Mouse (Mus musculus) forebrain, embryonic 10.5 days (tissue): ENCODE measurements around the gene Tenm4. TPM values are rescaled to one million over a fixed set of nuclear protein-coding genes. Genes with fewer than 3 reads are reported as not detected.
A peak's percentile ranks its signal among the peaks of the same experiment; 100 is the strongest.

ENCODE experiments used
- DNase-seq: peaks from one replicate; pipeline ENCODE4 v3.0.0-alpha.2; 2017; ENCODE audit warnings: low spot score; ENCODE audit errors: extremely low spot score
- H3K27ac ChIP-seq: fragments of 300-500 bp; sonication (generic); 2 replicates; pipeline ENCODE4 v1.5.1; 2016; ENCODE audit warnings: mild to moderate bottlenecking
- H3K27me3 ChIP-seq: fragments of 300-500 bp; sonication (generic); 2 replicates; pipeline ENCODE4 v1.6.1; 2016; ENCODE audit warnings: mild to moderate bottlenecking; ENCODE audit not compliant: poor library complexity, severe bottlenecking
- H3K36me3 ChIP-seq: fragments of 300-500 bp; sonication (generic); replicated peaks from 2 replicates; pipeline ENCODE4 v1.6.1; 2016; ENCODE audit warnings: mild to moderate bottlenecking, moderate library complexity
- H3K4me1 ChIP-seq: fragments of 300-500 bp; sonication (generic); 2 replicates; pipeline ENCODE4 v1.6.1; 2016
- H3K4me3 ChIP-seq: fragments of 300-500 bp; sonication (generic); 2 replicates; pipeline ENCODE4 v1.5.1; 2016; ENCODE audit warnings: mild to moderate bottlenecking, moderate library complexity
- H3K9me3 ChIP-seq: fragments of 300-500 bp; sonication (generic); 2 replicates; pipeline ENCODE4 v1.6.1; 2016; ENCODE audit warnings: mild to moderate bottlenecking, moderate library complexity
- WGBS: fragments of 180-500 bp; shearing (Covaris S2); methylation state at CpG from one replicate; pipeline ENCODE4 v1.1.7; 2016; 5-methylcytosine and 5-hydroxymethylcytosine counted together
- polyA plus RNA-seq: library from polyadenylated mRNA; unstranded; fragments of >200 nt; fragmentation: Nextera tagmentation; extraction: Ambion mirVana; gene quantifications from 2 replicates; pipeline ENCODE4 v1.2.1, GENCODE M21; 2016

Tenm4 gene
- polyA plus RNA-seq, 1 experiment from 2014 or later: 27.9 TPM

DNA sequence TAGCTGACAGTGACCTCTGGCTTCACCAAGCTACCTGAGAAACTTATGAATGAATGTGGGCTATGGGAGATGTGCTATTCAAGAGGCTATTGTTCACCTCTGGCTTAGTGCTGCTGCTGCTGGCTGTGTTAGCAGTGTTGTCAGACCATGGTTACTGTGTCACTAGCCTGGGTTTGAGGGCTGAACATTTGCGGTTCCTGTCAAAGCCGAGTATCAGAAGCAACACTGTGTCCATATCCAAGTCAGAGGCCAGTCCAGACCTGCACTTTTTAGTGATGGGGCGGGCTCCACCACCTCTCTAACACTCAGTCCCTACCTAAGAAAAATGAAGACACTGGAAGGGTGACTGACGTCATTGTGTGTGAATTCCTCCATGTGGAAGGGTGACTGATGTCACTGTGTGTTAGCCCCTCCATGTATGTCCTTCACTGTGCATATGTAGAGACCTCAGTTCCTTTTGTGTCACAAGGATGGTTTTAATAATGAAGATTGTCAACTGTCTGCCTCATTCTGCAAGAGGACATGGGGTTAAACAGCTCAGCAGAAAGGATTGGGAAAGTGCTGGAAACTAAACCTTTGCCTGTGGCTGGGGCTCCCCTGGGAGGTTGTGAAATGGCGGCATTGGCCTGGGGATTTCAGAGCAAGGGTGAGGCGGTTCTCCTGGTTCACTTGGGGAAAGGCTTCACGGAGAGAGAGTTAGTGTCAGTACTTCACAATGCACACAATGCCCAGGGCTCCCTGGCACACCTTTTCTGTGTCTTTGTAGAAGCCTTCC is 14.4 kb upstream of the Tenm4 start:
- no peaks in the 10 kb centered on the region for H3K36me3 ChIP-seq
- peaks cover 32% of the 10 kb centered on the region for H3K4me1 ChIP-seq
- H3K27me3 ChIP-seq: peaks cover 67% of the 10 kb centered on the region
- no peaks in the 10 kb centered on the region for H3K9me3 ChIP-seq
- no peak for DNase-seq
- no peak overlapping the region for H3K27ac ChIP-seq
- 84% methylated on average over 7 of the region's 7 CpGs for WGBS
- no peak overlapping the region for H3K4me3 ChIP-seq

GRCm38 (mm10) chr7:96164141-96164540 is 6.9 kb upstream of the Tenm4 start:
- no peak for DNase-seq

GRCm38 (mm10) chr7:96168921-96169320 is 2.1 kb upstream of the Tenm4 start:
- no peaks in the 10 kb centered on the region for H3K36me3 ChIP-seq
- WGBS: 28% methylated on average over 3 of the region's 3 CpGs
- no peaks in the 10 kb centered on the region for H3K9me3 ChIP-seq
- H3K4me3 ChIP-seq: no peak overlapping the region
- peaks cover 36% of the 10 kb centered on the region for H3K27me3 ChIP-seq
- peaks cover 41% of the 10 kb centered on the region for H3K4me1 ChIP-seq
- DNase-seq: peak; percentile 46
- H3K27ac ChIP-seq: 0 out of 2 replicates have a peak overlapping the region, but pooled peaks have one; percentile 30

More at GRCm38 (mm10) chr7:96164141-96164540, 6.9 kb upstream of the Tenm4 start:
- Histone ChIP-seq H3K4me3 (no peak overlapping the region), H3K27ac (no peak overlapping the region), H3K9me3 (no peaks in the 10 kb centered on the region), H3K4me1 (peaks cover 29% of the 10 kb centered on the region), H3K27me3 (0 out of 2 replicates have a peak, but pooled peaks cover 11% of the 10 kb centered on the region), H3K36me3 (no peaks in the 10 kb centered on the region)

- H3K36me3 ChIP-seq: no peaks in the 10 kb centered on the region
- no peak overlapping the region for H3K27ac ChIP-seq
- WGBS: 54% methylated on average over 11 of the region's 11 CpGs
- H3K9me3 ChIP-seq: no peaks in the 10 kb centered on the region
- H3K27me3 ChIP-seq: peaks cover 36% of the 10 kb centered on the region
- DNase-seq: no peak
- peaks cover 36% of the 10 kb centered on the region for H3K4me1 ChIP-seq
- no peak overlapping the region for H3K4me3 ChIP-seq
Observed at GRCm38 (mm10) chr7:96171596-96172563, 834 bp downstream of the Tenm4 start.

- WGBS: 87% methylated on average over 8 of the region's 8 CpGs
- Histone ChIP-seq H3K9me3 (no peaks in the 10 kb centered on the region), H3K4me3 (no peak overlapping the region), H3K4me1 (peaks cover 1% of the 10 kb centered on the region; the same call in 1 of the 2 replicates), H3K36me3 (no peaks in the 10 kb centered on the region), H3K27ac (no peak overlapping the region), H3K27me3 (peaks cover 15% of the 10 kb centered on the region)
- DNase-seq: no peak
Observed at GRCm38 (mm10) chr7:96176781-96177180, 5.7 kb downstream of the Tenm4 start.

DNA sequence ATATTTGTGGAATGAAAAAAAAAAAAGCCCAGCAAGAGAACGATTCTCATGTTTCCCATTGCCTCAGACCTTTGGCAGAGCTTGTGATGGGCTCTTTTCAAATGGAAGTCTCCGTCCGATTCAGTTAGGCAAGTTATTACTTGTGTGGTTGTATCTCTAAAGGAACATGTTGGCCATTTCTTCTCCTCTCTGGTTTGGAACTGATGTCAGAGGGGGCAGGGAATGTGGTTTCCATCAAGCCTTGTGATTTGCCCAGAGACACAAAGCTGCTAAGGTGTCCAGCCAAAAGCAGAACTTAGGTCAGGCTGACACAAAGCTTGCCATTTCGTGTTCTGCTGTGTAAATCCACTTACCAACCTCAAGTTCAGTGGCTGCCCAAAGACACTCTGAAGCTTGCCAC is 10.7 kb downstream of the Tenm4 start:
- 87% methylated on average over 4 of the region's 4 CpGs for WGBS
- Histone ChIP-seq H3K4me3 (no peak overlapping the region), H3K27me3 (no peaks in the 10 kb centered on the region), H3K9me3 (no peaks in the 10 kb centered on the region), H3K27ac (no peak overlapping the region), H3K4me1 (peaks cover 13% of the 10 kb centered on the region), H3K36me3 (no peaks in the 10 kb centered on the region)
- DNase-seq: no peak

- WGBS: 96% methylated on average over 1 of the region's 1 CpGs
Observed at GRCm38 (mm10) chr7:96183195-96183594, 12.1 kb downstream of the Tenm4 start.

GRCm38 (mm10) chr7:96185411-96185810 is 14.4 kb downstream of the Tenm4 start:
- no peaks in the 10 kb centered on the region for H3K36me3 ChIP-seq
- H3K9me3 ChIP-seq: no peaks in the 10 kb centered on the region
- no peak for DNase-seq
- H3K27ac ChIP-seq: no peak overlapping the region
- H3K4me3 ChIP-seq: no peak overlapping the region
- peaks cover 13% of the 10 kb centered on the region for H3K4me1 ChIP-seq
- H3K27me3 ChIP-seq: no peaks in the 10 kb centered on the region
- WGBS: 83% methylated on average over 9 of the region's 9 CpGs

More at GRCm38 (mm10) chr7:96183195-96183594, 12.1 kb downstream of the Tenm4 start:
- H3K4me1 ChIP-seq: peaks cover 13% of the 10 kb centered on the region
- no peaks in the 10 kb centered on the region for H3K36me3 ChIP-seq
- H3K9me3 ChIP-seq: no peaks in the 10 kb centered on the region
- H3K4me3 ChIP-seq: no peak overlapping the region
- DNase-seq: no peak
- H3K27me3 ChIP-seq: no peaks in the 10 kb centered on the region
- H3K27ac ChIP-seq: no peak overlapping the region

DNA sequence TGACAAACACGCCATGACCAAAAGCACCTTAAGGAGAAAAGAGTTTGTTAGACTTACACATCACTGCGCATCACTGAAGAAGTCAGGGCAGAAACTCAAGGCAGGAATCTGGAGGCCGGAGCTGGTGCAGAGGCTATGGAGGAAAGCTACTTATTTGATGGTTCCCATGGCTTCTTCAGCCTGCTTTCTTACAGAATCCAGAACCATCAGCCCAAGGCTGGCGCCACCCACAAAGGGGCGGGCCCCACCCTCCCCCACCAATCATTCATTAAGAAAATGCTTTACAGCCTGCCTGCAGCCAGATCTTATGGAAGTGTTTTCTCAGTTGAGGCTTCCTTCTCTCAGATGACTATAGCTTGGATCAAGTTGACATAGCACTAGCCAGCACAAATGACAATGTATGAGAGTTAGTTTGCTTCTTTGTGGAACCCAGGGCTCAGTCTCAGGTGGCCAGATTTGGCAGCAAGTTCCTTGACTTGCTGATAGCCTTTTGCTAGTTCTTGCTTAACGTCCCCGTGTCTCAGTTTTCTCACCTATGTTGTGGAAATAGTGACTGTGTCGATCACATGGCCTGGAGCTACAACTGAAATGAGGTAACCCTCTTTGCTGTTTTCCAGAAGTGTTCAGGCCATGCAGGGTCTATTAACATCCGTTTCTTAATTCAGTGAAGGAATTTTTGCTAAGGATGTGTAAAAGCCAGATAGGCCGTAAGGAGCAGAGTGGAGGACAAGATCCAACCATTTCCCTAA is 32.9 kb downstream of the Tenm4 start:
- H3K4me3 ChIP-seq: no peak overlapping the region
- 67% methylated on average over 10 of the region's 10 CpGs for WGBS
- H3K36me3 ChIP-seq: no peaks in the 10 kb centered on the region
- H3K27me3 ChIP-seq: peaks cover 41% of the 10 kb centered on the region
- H3K27ac ChIP-seq: no peak overlapping the region
- no peak for DNase-seq
- peaks cover 21% of the 10 kb centered on the region for H3K4me1 ChIP-seq
- no peaks in the 10 kb centered on the region for H3K9me3 ChIP-seq

- no peak overlapping the region for H3K27ac ChIP-seq
- 16% methylated on average over 10 of the region's 10 CpGs for WGBS
- peaks cover 50% of the 10 kb centered on the region for H3K27me3 ChIP-seq
- no peak overlapping the region for H3K4me3 ChIP-seq
- H3K4me1 ChIP-seq: peaks cover 30% of the 10 kb centered on the region
- no peaks in the 10 kb centered on the region for H3K9me3 ChIP-seq
- H3K36me3 ChIP-seq: no peaks in the 10 kb centered on the region
- no peak for DNase-seq
Observed at GRCm38 (mm10) chr7:96204809-96205350, 33.8 kb downstream of the Tenm4 start.

DNA sequence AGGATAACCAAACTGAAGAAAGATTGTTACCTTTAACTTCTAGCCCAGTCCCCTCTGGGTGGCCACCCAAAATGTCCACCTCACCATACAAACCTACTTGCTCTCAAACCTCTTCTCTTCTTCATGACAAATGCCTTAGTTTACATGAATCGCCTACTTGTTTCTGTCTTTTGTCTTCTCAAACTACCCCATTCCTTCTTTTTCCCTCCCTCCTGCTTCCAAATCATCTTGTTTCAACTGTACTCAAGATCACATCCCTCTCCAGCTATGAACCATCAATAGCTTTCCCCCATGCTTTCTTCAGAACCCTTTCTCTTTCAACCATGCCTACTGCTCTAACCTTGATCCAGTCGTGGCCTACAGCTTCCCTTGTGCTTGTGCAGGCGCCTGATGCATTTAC is 36.0 kb downstream of the Tenm4 start:
- H3K4me1 ChIP-seq: peaks cover 45% of the 10 kb centered on the region
- H3K27ac ChIP-seq: no peak overlapping the region
- no peak overlapping the region for H3K4me3 ChIP-seq
- WGBS: 69% methylated on average over 3 of the region's 3 CpGs
- DNase-seq: no peak
- H3K27me3 ChIP-seq: peaks cover 54% of the 10 kb centered on the region
- no peaks in the 10 kb centered on the region for H3K36me3 ChIP-seq
- no peaks in the 10 kb centered on the region for H3K9me3 ChIP-seq
